ENCODE assay signal across 14 mouse cellular contexts in the genomic region with DNA sequence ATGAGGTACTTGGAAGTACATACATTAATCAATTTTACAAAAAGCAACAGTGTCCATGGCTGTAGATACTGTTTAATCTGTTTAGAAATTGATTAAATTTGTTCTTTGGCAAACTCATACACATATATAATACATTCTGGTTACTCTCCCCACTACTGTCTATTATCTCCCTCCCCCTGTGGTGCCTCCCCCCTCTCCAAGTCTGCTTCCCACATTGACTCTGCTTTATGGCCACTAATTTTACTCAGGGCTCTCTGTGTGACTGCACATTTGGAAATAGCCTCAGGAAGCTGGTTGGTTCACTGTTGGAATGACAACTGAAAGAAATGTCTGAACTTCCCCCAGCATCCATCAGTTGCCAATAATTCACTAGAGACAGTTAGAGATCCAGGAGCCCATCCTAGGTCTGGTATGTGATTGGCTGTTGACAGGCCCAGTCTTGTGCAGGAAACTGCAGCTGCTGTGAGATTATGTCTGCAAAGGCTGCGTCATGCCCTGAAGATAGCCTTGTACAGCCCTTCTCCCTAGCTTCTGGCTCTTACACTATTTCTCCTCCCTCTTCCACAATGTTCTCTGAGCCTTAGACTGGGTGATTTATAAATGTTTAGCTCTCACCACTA.
DNase-seq lines count a peak whose midpoint lies in the region; ATAC-seq and TF ChIP-seq lines count a peak whose summit lies in the region.
"Had no signal": no experiment of that assay in that cellular context is flagged by ENCODE, and none has a peak within 500 bp of the region (broad histone marks: within the 10 kb centered on the region; RNA-seq: fewer than 3 reads in every experiment).

No protein-coding gene starts in this region.

- TF ChIP-seq EP300 in liver, embryonic 14.5 days (IDR thresholded peaks at IDR 0.05; ENCODE audit: low read depth), result peak; percentile 40

- no peak; the same call in 1 of the 2 replicates for ATAC-seq in heart, embryonic 11.5 days (replicated peaks; ENCODE audit: insufficient number of reproducible peaks, low FRiP score, low TSS enrichment)
- ATAC-seq in liver, embryonic 14.5 days (ENCODE audit: insufficient read depth), result peak; percentile 74
- ATAC-seq in forebrain, embryonic 16.5 days, result no peak
- ATAC-seq in midbrain, embryonic 16.5 days, result no peak
- ATAC-seq: activated CD4-positive, CD25-positive, alpha-beta regulatory T cell, adult 4 months; intestine, embryonic 15.5 days had no signal

- no peaks in the 10 kb centered on the region for H3K36me3 ChIP-seq in heart, embryonic 11.5 days (ENCODE audit: control insufficient read depth, insufficient read depth, low read length)
- no peaks in the 10 kb centered on the region for H3K36me3 ChIP-seq in liver, embryonic 14.5 days (replicated peaks; ENCODE audit: control insufficient read depth, insufficient read depth, low read depth)
- H3K36me3 ChIP-seq in forebrain, embryonic 16.5 days (ENCODE audit: control insufficient read depth, insufficient read depth), result no peaks in the 10 kb centered on the region
- no peaks in the 10 kb centered on the region for H3K36me3 ChIP-seq in midbrain, embryonic 16.5 days (ENCODE audit: control insufficient read depth, insufficient read depth, low read length)
- H3K36me3 ChIP-seq: intestine, embryonic 15.5 days; limb, embryonic 12.5 days; midbrain, embryonic 12.5 days had no signal

- DNase-seq in heart, adult 11 months, result peak; percentile 96
- peak; percentile 93 for DNase-seq in MEL-GATA-1-ER (ENCODE audit: extremely low read depth, low read depth)
- peak; percentile 48 to 50 for DNase-seq in heart, adult 9 months (ENCODE audit: low spot score in 2 of 2)
- peak in 2 of 3 experiments; percentile 26 to 33 for DNase-seq in liver, embryonic 14.5 days (ENCODE audit: low read depth in 3 of 3, low spot score in 3 of 3)
- DNase-seq in layer of hippocampus, adult 9-11 months, result no peak
- DNase-seq: right cerebral cortex, postnatal 25 days had no signal

- H3K4me2 ChIP-seq in heart, embryonic 11.5 days, result no peak overlapping the region
- no peak overlapping the region for H3K4me2 ChIP-seq in liver, embryonic 14.5 days (ENCODE audit: low read depth)
- H3K4me2 ChIP-seq in forebrain, embryonic 16.5 days (ENCODE audit: low read length), result no peak overlapping the region
- H3K4me2 ChIP-seq in midbrain, embryonic 16.5 days (ENCODE audit: low read length), result no peak overlapping the region
- H3K4me2 ChIP-seq: intestine, embryonic 15.5 days; limb, embryonic 12.5 days; midbrain, embryonic 12.5 days had no signal

- 7% methylated on average over 1 of the region's 1 CpGs for WGBS in heart, embryonic 11.5 days (ENCODE audit: insufficient replicate concordance)
- 14% methylated on average over 1 of the region's 1 CpGs for WGBS in liver, embryonic 14.5 days (ENCODE audit: insufficient replicate concordance)
- 78% methylated on average over 1 of the region's 1 CpGs for WGBS in forebrain, embryonic 16.5 days
- 73% methylated on average over 1 of the region's 1 CpGs for WGBS in midbrain, embryonic 16.5 days

- TF ChIP-seq CTCF in liver, embryonic 14.5 days (IDR thresholded peaks at IDR 0.05; ENCODE audit: low read depth), result no peak

- no peak overlapping the region for H3K27ac ChIP-seq in heart, embryonic 11.5 days (ENCODE audit: low read depth, low read length)
- H3K27ac ChIP-seq in liver, embryonic 14.5 days, result no peak overlapping the region
- no peak overlapping the region for H3K27ac ChIP-seq in forebrain, embryonic 16.5 days (ENCODE audit: low read length)
- H3K27ac ChIP-seq in midbrain, embryonic 16.5 days (ENCODE audit: low read length), result no peak overlapping the region
- H3K27ac ChIP-seq: intestine, embryonic 15.5 days; limb, embryonic 12.5 days; midbrain, embryonic 12.5 days had no signal

- H3K9me3 ChIP-seq in heart, embryonic 11.5 days (replicated peaks; ENCODE audit: control insufficient read depth, low read length), result no peaks in the 10 kb centered on the region
- H3K9me3 ChIP-seq in liver, embryonic 14.5 days (ENCODE audit: control insufficient read depth, low read length), result no peaks in the 10 kb centered on the region
- no peaks in the 10 kb centered on the region for H3K9me3 ChIP-seq in forebrain, embryonic 16.5 days (ENCODE audit: control insufficient read depth, low read length)
- no peaks in the 10 kb centered on the region for H3K9me3 ChIP-seq in midbrain, embryonic 16.5 days (replicated peaks; ENCODE audit: control insufficient read depth, low read length, poor library complexity, severe bottlenecking)
- H3K9me3 ChIP-seq: intestine, embryonic 15.5 days; limb, embryonic 12.5 days; midbrain, embryonic 12.5 days had no signal

- peaks cover 7% of the 10 kb centered on the region for H3K4me1 ChIP-seq in heart, embryonic 11.5 days (ENCODE audit: control insufficient read depth, insufficient read depth, low read length)
- peaks cover 0 to 17% of the 10 kb centered on the region in 2 experiments; a peak in 2 of 4 replicates for H3K4me1 ChIP-seq in liver, embryonic 14.5 days (replicated peaks; ENCODE audit: control insufficient read depth in 2 of 2, insufficient read depth in 2 of 2, low read length in 1 of 2)
- no peaks in the 10 kb centered on the region for H3K4me1 ChIP-seq in forebrain, embryonic 16.5 days (replicated peaks; ENCODE audit: control insufficient read depth, insufficient read depth, low read length)
- H3K4me1 ChIP-seq in midbrain, embryonic 16.5 days (ENCODE audit: control insufficient read depth, insufficient read depth, low read length), result no peaks in the 10 kb centered on the region
- H3K4me1 ChIP-seq: intestine, embryonic 15.5 days; limb, embryonic 12.5 days; midbrain, embryonic 12.5 days had no signal

- H3K27me3 ChIP-seq in heart, embryonic 11.5 days (ENCODE audit: control insufficient read depth, insufficient read depth, low read length), result no peaks in the 10 kb centered on the region
- H3K27me3 ChIP-seq in liver, embryonic 14.5 days (ENCODE audit: control insufficient read depth, insufficient read depth, low read length), result no peaks in the 10 kb centered on the region
- H3K27me3 ChIP-seq in forebrain, embryonic 16.5 days (replicated peaks; ENCODE audit: control insufficient read depth, insufficient read depth, low read length), result no peaks in the 10 kb centered on the region
- no peaks in the 10 kb centered on the region for H3K27me3 ChIP-seq in midbrain, embryonic 16.5 days (ENCODE audit: control insufficient read depth, insufficient read depth, low read depth, low read length)
- H3K27me3 ChIP-seq: CH12.LX; intestine, embryonic 15.5 days; limb, embryonic 12.5 days; midbrain, embryonic 12.5 days had no signal

- no peak overlapping the region for H3K9ac ChIP-seq in heart, embryonic 11.5 days (ENCODE audit: low read depth, low read length)
- H3K9ac ChIP-seq in liver, embryonic 14.5 days (replicated peaks), result no peak overlapping the region
- H3K9ac ChIP-seq in forebrain, embryonic 16.5 days (replicated peaks; ENCODE audit: low read depth, low read length), result no peak overlapping the region
- H3K9ac ChIP-seq in midbrain, embryonic 16.5 days (ENCODE audit: low read depth, low read length), result no peak overlapping the region
- H3K9ac ChIP-seq: intestine, embryonic 15.5 days; limb, embryonic 12.5 days; midbrain, embryonic 12.5 days had no signal

- no peak overlapping the region for H3K4me3 ChIP-seq in heart, embryonic 11.5 days (ENCODE audit: low read depth, low read length)
- H3K4me3 ChIP-seq in liver, embryonic 14.5 days (ENCODE audit: insufficient read depth in 1 of 2, low read depth in 2 of 2, low read length in 2 of 2), result no peak overlapping the region
- no peak overlapping the region for H3K4me3 ChIP-seq in forebrain, embryonic 16.5 days (replicated peaks; ENCODE audit: low read length)
- H3K4me3 ChIP-seq in midbrain, embryonic 16.5 days (ENCODE audit: low read depth, low read length), result no peak overlapping the region
- H3K4me3 ChIP-seq: intestine, embryonic 15.5 days; limb, embryonic 12.5 days; midbrain, embryonic 12.5 days had no signal
